Mouse (Mus musculus) heart, embryonic 14.5 days (tissue): ENCODE data around the gene Retn. TPM values are rescaled to one million over a fixed set of nuclear protein-coding genes. Genes with fewer than 3 reads are reported as not detected.
A peak's percentile ranks its signal among the peaks of the same experiment; 100 is the strongest.

ENCODE experiments used
- ATAC-seq: fragments of 200-750 bp; cut with Nextera tagmentation; 2 replicates; pipeline ENCODE4 v1.8.0; 2017; ENCODE audit warnings: low read depth, moderate TSS enrichment; ENCODE audit not compliant: insufficient number of reproducible peaks, insufficient read depth, low FRiP score
- H3K27ac ChIP-seq, 2 experiments: fragments of 200-500 bp in 1 of 2; fragments of 300-500 bp in 1 of 2; sonication (generic) in 1 of 2; replicated peaks in 1 of 2; 2 replicates each; pipeline ENCODE4 v1.5.1; 2012 to 2014; ENCODE audit warnings: low read depth in 2 of 2, low read length in 2 of 2, control low read depth in 1 of 2, mild to moderate bottlenecking in 1 of 2, mixed read lengths in 1 of 2; ENCODE audit not compliant: control insufficient read depth in 1 of 2, insufficient read depth in 1 of 2
- H3K27me3 ChIP-seq: fragments of 300-500 bp; sonication (generic); 2 replicates; pipeline ENCODE4 v1.6.1; 2014; ENCODE audit warnings: mild to moderate bottlenecking, low read length, control low read depth; ENCODE audit not compliant: control insufficient read depth, insufficient read depth
- H3K36me3 ChIP-seq: fragments of 300-500 bp; sonication (generic); 2 replicates; pipeline ENCODE4 v1.6.1; 2014; ENCODE audit warnings: mild to moderate bottlenecking, control low read depth, low read length, mixed read lengths; ENCODE audit not compliant: control insufficient read depth, insufficient read depth
- H3K4me1 ChIP-seq, 2 experiments: fragments of 200-500 bp in 1 of 2; fragments of 300-500 bp in 1 of 2; sonication (generic) in 1 of 2; 2 replicates each; pipeline ENCODE4 v1.6.1; 2012 to 2014; ENCODE audit warnings: low read length in 2 of 2, control low read depth in 1 of 2, mixed read lengths in 1 of 2; ENCODE audit not compliant: control insufficient read depth in 2 of 2, insufficient read depth in 2 of 2
- H3K4me2 ChIP-seq: fragments of 300-500 bp; sonication (generic); 2 replicates; pipeline ENCODE4 v1.6.1; 2014; ENCODE audit warnings: mild to moderate bottlenecking, low read length
- H3K4me3 ChIP-seq, 2 experiments: fragments of 200-500 bp in 1 of 2; fragments of 300-500 bp in 1 of 2; sonication (generic) in 1 of 2; 2 replicates each; pipeline ENCODE4 v1.5.1; 2012 to 2014; ENCODE audit warnings: low read length in 2 of 2, mild to moderate bottlenecking in 2 of 2, control low read depth in 1 of 2, low read depth in 1 of 2, moderate library complexity in 1 of 2; ENCODE audit not compliant: control insufficient read depth in 1 of 2, insufficient read depth in 1 of 2
- H3K9ac ChIP-seq: fragments of 300-500 bp; sonication (generic); 2 replicates; pipeline ENCODE4 v1.6.1; 2014; ENCODE audit warnings: mild to moderate bottlenecking, low read length
- H3K9me3 ChIP-seq: fragments of 300-500 bp; sonication (generic); 2 replicates; pipeline ENCODE4 v1.6.1; 2016; ENCODE audit warnings: low read length, control low read depth; ENCODE audit not compliant: control insufficient read depth
- WGBS: fragments of 180-500 bp; shearing (Covaris S2); extraction: QIAGEN DNeasy Blood & Tissue Kit; methylation state at CpG from one replicate; pipeline ENCODE4 v1.1.7; 2014; 5-methylcytosine and 5-hydroxymethylcytosine counted together
- polyA plus RNA-seq: library from polyadenylated mRNA; unstranded; fragments of >200 nt; fragmentation: Nextera tagmentation; extraction: Ambion mirVana; gene quantifications from 2 replicates; pipeline ENCODE4 v1.2.1, GENCODE M21; 2014

The Retn gene
- polyA plus RNA-seq = not detected in 2 replicates

DNA sequence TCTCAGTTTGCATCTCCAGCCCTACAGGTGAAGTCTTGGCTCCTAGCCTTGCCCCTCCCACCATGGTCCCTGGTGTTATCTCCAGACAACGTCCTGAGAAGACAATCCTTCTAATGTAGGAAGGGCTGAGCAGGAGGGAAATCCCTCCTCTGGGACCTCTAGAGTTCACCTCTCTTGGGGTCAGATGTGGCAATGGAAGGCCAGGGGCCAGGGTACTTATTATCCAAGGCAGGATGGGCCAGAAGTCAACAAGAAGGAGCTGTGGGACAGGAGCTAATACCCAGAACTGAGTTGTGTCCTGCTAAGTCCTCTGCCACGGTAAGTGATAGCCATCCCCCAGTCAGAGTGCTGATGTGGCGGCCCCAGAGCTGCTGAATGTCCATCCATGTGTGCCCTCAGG, at the start of gene Retn:
Gene Retn, plus strand, starts transcription at position 245 of the 400 bp plus-strand sequence.
- Histone ChIP-seq H3K4me2 (no peak within 1 kb of the TSS), H3K36me3 (no peaks in the 10 kb centered on the region), H3K4me1 (no peaks in the 10 kb centered on the region), H3K27me3 (no peaks in the 10 kb centered on the region), H3K9ac (no peak within 1 kb of the TSS), H3K9me3 (no peaks in the 10 kb centered on the region), H3K27ac (no peak within 1 kb of the TSS), H3K4me3 (no peak within 1 kb of the TSS)
- no peak for ATAC-seq
- 42% methylated on average over 3 of the region's 3 CpGs for WGBS

DNA sequence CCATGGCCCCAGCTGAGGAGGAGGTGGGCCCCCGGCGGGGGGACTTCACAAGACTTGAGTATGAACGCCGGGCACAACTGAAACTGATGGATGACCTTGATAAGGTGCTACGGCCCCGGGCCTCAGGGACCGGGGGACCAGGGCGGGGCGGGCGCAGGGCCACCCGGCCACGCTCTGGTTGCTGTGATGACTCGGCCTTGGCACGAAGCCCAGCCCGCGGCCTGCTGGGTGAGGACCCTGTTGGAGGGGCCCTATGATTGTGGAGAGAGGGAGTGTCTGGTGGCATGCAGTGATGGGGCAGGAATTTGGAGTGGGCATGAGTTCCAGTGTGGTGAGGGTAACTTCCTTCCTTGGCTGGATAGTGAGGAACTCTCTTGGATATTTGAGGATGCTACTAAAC, 49.0 kb upstream of the Retn start:
- Histone ChIP-seq H3K27ac (peak overlapping the region in 1 of 2 experiments; percentile 22; a peak in 1 of 4 replicates), H3K36me3 (peaks cover 43% of the 10 kb centered on the region), H3K27me3 (no peaks in the 10 kb centered on the region), H3K4me3 (no peak overlapping the region), H3K4me2 (peak overlapping the region; percentile 47), H3K4me1 (peaks cover 9 to 14% of the 10 kb centered on the region in 2 experiments), H3K9me3 (no peaks in the 10 kb centered on the region), H3K9ac (no peak overlapping the region)
- WGBS = 36% methylated on average over 16 of the region's 16 CpGs
- peak; percentile 42 for ATAC-seq

DNA sequence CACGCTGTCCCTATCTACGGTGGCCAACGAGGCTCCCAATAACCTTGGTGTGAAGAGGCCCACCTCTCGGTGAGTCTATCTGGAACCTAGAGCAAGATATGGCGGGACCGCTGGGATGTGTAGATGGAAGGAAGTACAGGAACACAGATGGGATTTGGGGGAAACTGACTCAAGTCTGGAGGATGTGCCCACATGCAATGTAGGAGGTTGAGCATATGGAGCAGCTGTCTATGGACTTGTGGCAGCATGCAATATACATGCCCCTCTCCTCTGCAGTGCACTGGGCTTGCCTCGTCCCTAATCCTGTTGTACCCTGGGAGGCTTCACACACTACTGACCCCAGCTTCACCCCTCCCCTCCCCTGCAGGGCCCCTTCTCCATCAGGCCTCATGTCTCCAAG, 47.7 kb upstream of the Retn start:
- H3K9me3 ChIP-seq = no peaks in the 10 kb centered on the region
- no peak overlapping the region for H3K4me2 ChIP-seq
- H3K27ac ChIP-seq = no peak overlapping the region
- peaks cover 55% of the 10 kb centered on the region for H3K36me3 ChIP-seq
- 87% methylated on average over 7 of the region's 7 CpGs for WGBS
- H3K9ac ChIP-seq = no peak overlapping the region
- no peak overlapping the region for H3K4me3 ChIP-seq
- no peak for ATAC-seq
- no peaks in the 10 kb centered on the region for H3K27me3 ChIP-seq
- H3K4me1 ChIP-seq = peaks cover 9 to 14% of the 10 kb centered on the region in 2 experiments

DNA sequence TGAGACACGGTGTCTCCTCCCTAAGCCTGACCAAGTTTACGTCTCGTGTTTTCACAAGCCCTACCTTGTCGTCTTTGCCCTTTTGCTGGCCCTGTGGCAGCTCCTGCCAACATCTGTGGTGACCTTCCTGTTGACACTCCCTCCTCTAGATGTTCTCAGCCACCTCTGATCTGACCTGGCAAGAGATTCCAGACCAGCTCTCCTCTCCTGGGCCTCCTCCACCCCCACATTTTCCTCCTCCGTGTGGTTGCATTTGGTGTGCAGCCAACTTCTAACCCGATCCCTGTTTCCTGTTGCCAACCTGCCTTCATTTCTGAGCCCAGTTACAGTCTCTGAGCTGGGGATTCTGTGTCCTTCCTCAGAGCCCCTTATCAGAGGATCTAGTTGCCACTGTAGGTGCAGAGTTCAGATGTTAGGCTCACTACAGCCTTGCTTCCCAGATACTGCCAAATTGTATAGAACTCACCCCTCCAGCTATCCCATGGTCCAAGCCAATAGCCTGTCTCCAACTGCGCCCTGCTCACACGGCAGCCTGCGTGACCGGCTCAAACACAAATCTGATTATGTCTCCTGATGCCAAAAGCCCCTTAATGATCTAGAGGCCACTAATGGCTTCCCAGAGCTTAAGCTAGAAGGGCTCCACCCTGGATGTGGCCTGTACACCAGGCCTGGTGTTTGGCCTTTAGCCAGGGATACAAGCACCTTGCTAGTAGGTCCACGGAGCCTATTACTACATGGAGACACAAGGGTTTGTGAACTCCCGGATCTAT, 46.3 kb upstream of the Retn start:
- Histone ChIP-seq H3K9me3 (no peaks in the 10 kb centered on the region), H3K9ac (no peak overlapping the region), H3K27ac (0 out of 4 replicates have a peak overlapping the region, but pooled peaks of 1 of the 2 experiments have one; percentile 9), H3K4me2 (no peak overlapping the region), H3K27me3 (no peaks in the 10 kb centered on the region), H3K36me3 (peaks cover 65% of the 10 kb centered on the region), H3K4me1 (peaks cover 9 to 14% of the 10 kb centered on the region in 2 experiments), H3K4me3 (no peak overlapping the region)
- ATAC-seq = no peak
- 69% methylated on average over 12 of the region's 12 CpGs for WGBS

DNA sequence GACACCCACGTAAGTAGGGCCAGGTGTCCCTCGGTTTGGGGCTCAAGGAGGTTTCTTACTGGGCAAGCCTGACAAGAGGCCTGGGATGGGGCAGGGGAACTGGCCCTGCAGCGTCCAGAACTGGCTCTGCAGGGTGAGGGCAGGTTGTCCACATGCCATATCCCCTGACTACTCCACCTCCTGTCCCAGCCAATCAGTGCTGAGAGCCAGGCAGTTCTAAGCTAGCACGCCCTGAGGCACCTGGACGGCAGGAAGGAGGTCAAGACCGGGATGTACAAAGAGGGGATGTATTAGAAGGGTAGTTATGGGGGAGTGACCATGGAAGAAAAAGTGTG, 45.8 kb upstream of the Retn start:
- Histone ChIP-seq H3K27me3 (no peaks in the 10 kb centered on the region), H3K36me3 (peaks cover 70% of the 10 kb centered on the region), H3K27ac (no peak overlapping the region), H3K9ac (no peak overlapping the region), H3K9me3 (no peaks in the 10 kb centered on the region), H3K4me3 (no peak overlapping the region), H3K4me2 (no peak overlapping the region), H3K4me1 (peaks cover 9 to 14% of the 10 kb centered on the region in 2 experiments)
- 88% methylated on average over 6 of the region's 6 CpGs for WGBS
- no peak for ATAC-seq

DNA sequence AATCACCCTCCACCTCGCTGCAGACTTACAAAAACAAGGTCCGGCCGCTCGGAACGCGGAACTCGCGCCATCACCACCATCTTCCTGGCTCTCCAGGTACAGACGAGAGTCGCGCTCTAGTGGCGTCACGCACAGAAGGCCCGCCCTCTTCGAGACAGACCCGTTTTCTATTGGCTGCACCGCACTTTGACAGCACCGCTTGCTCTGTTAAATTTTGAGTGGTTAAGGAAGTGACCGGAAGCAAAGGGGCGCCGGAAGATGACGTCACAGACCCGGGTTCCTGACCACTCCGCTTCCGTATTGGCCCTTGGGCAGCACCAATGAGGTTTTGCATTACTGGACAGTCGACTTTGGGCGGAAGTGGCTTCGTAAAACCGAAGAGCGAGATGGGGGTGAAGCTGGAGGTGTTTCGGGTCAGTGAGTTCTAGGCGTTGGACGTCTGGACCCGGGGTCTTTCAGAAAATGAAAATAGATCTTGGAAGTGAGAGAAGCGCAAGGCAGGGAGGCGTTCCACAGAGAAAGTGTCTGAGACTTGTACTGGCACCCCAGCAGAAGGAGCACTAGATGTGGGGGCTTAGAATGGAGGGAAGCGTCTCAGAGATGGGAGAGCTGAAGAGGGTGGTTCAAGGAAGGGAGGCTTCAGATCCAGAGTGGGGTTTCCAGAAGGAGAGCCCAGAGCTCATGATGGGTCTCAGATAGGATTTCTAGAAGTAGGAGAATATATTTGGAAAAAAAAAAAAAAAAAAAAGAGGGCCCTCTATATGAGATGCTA, 34.2 kb upstream of the Retn start, which contains the start of the genes Xab2 and Pet100:
Gene Xab2, minus strand, starts transcription at position 118 of the 772 bp plus-strand sequence.
Gene Pet100, plus strand, starts transcription at position 350 of the 772 bp plus-strand sequence.
- peak within 1 kb of the TSS; percentile 88 for H3K4me2 ChIP-seq
- peak within 1 kb of the TSS; percentile 71 to 87 for H3K4me3 ChIP-seq
- WGBS = under 1% methylated on average over 37 of the region's 37 CpGs
- peaks cover 5 to 16% of the 10 kb centered on the region in 2 experiments; a peak in 3 of 4 replicates for H3K4me1 ChIP-seq
- peaks cover 27% of the 10 kb centered on the region for H3K36me3 ChIP-seq
- H3K9me3 ChIP-seq = no peaks in the 10 kb centered on the region
- ATAC-seq = peak; percentile 98
- no peak within 1 kb of the TSS for H3K27ac ChIP-seq
- no peaks in the 10 kb centered on the region for H3K27me3 ChIP-seq
- peak within 1 kb of the TSS; percentile 85 for H3K9ac ChIP-seq

DNA sequence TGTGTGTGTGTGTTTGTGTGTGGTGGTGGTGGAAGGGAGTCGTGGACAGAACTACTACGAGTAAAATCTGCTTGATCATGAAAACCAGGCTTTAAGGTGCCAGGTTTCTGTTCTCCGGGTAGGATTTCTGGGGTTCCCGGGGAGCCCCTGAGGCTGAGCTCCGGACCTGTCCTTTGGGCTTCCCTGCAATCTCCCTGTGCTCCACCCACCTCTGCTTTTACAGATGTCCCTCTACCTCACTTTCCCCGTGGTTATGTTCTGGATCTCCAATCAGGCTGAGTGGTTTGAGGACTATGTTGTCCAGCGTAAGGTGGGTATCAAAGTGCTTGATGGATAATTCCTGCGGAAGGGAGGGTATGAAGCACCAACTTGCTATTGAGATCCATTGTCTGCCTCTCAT, 33.5 kb upstream of the Retn start:
- Histone ChIP-seq H3K27me3 (no peaks in the 10 kb centered on the region), H3K4me2 (peak overlapping the region; percentile 88), H3K4me3 (peak overlapping the region; percentile 63 to 71; a peak in 2 of 4 replicates), H3K27ac (no peak overlapping the region), H3K9ac (peak overlapping the region; percentile 85), H3K9me3 (no peaks in the 10 kb centered on the region), H3K36me3 (peaks cover 21% of the 10 kb centered on the region), H3K4me1 (peaks cover 5 to 16% of the 10 kb centered on the region in 2 experiments; a peak in 3 of 4 replicates)
- 65% methylated on average over 8 of the region's 8 CpGs for WGBS
- no peak for ATAC-seq
